Mouse (Mus musculus) heart, postnatal 10 days (tissue): ENCODE measurements at regions not wholly inside any gene's neighbourhood (a gene's known extent, or its start where the extent isn't known, plus 50 kb on each side); places are given as distances from the start of the nearest gene placed in this dataset.

Source experiments
- DNase-seq, 2 experiments: peaks; one replicate each; pipeline ENCODE4 v3.0.0; 2021
- intact Hi-C: fragments of 180-260 bp; cut with DNase I; formaldehyde crosslinking; loops from one replicate; pipeline ENCODE4 v1.15.1; 2025

GRCm38 (mm10) chr4:124015323-124015722 lies 97.5 kb upstream of the 4930535I16Rik start:
- intact Hi-C loops, result no loop called here
- DNase-seq, result no peak

GRCm38 (mm10) chr4:124012406-124012805 lies 94.6 kb upstream of the 4930535I16Rik start:
- intact Hi-C loops, result no loop called here

DNA sequence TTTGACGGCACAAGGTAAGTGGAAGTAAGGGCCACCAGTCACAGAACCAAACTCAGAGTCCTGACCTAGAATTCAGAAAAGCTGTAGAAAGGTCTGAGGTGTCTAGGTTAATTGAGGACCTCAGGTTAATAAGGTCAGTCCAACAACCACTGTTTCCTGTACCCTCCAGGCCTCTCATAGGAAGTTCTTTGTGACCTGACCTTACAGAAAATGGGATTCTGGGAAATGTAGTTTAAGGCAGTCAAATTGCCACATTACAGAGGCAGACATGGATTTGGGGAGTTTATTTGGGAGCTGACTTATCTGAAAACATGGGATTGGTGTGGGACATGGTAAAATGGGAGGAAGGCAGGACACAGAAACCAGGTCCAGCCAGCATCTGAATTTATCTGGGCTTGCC lies 90.9 kb upstream of the 4930535I16Rik start:
- no peak for DNase-seq
- intact Hi-C loops, result no loop called here

More at GRCm38 (mm10) chr4:124012406-124012805, 94.6 kb upstream of the 4930535I16Rik start:
- no peak for DNase-seq

DNA sequence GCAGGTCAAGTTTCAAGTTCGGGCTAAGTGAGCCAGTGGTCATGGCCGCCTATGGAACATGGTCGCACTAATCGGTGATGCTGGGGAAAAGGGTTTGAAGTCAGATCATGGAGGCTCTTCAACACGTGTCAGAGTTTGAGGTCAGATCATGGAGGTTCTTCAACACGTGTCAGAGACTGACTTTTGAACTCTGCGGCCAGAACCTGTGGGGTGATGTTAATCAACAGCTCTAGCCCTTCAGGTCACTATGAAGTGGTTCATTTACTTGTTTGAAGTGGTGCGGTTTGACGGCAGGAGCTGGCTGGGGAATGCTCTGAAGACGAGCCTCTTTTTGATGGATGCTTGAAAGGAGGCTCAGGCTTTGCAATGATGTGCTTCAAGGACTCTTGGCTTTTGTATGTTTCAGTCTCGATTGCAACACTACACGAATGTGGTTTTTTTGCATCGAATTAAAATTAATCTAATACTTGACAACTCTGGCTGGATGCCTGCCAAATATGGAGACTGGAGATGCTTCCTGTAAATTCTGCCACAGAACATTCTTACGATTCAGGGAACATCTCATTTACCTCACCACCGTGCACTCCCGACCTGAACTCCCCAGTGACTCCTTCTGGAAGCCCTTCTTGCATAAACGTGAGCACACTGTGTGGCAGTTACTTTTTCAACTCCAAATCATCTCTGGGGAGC lies 87.9 kb upstream of the 4930535I16Rik start:
- DNase-seq, result no peak
- intact Hi-C loops, result no loop called here

DNA sequence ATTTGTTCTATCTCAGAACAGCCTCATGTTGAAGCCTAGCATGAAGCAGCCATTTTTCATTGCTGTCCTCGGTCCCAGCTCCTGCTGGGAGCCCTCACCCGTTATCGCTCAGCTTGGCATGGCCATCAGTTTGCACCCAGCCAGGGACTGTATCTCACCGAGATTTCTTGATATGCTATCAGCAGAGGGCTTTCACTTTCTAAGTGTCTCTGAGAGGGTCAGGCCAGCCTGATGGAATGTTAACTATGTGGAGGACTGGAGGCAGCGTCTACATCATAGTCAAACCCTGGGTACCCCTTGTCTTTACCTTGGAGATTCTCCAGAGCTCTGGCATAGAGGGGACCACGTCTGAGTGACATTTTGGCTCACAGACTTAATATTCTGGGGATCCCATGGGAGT lies 84.9 kb upstream of the 4930535I16Rik start:
- no peak for DNase-seq
- intact Hi-C loops, result no loop called here

DNA sequence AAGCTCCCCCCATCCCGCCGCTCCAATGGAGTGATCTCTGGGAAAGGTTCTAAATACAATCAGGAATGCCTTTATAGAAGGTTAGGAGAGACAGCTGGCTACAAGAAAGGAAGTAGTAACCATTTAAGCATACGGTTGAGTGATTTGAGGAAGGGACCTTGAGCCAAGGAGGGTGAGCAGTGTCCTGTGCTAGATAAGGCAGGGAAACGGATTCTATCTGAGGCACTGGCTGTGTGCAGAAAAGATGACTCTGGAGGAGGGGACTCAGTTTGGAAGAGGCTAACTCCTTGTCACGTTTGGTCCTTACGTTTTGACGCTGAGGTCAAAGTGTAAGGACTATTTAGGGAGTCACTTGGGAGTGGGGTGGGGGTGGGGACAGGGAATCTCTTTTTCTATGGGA lies 84.3 kb upstream of the 4930535I16Rik start:
- intact Hi-C loops, result no loop called here
- DNase-seq, result no peak

DNA sequence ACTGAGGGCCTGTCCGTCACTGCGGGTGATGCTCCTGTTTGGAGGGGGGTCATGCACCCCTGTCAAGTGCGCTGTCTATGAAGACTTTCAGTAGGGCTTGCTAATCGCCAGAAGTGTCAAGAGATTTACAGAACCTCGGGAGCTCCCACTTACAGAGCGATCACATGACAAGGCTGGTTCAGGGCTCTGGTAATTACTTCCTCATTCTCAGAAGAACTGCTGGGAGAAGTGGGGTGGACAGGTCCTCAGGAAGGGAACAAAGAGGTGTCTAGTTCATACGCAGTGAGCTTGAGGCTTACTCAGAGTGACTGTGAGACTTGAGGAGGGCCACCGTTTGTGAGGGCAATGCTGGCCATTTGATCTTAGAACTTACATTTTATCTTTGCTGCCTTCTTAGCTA lies 78.0 kb upstream of the 4930535I16Rik start:
- intact Hi-C loops, result no loop called here
- DNase-seq, result no peak

DNA sequence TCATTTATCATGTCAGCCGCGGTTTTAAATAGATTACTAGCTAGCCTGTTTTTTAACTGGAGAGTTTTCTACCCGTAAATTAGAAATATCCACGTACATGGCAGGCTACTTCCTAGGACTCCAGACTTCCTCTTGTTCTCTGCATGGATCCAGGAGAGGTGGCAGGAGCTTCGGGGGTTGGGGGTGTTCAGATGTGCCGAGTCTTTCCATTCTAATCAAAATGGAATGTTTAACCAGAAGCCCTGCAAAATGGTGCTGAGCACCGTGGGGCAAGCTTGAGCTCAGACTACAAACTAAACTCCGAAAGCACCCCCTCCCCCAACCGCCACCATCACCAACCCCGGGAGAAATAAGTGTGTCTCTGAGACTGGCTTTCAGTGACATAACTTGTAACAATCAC lies 73.4 kb upstream of the 4930535I16Rik start:
- intact Hi-C loops, result no loop called here
- DNase-seq, result no peak

GRCm38 (mm10) chr4:123990293-123991185 lies 72.7 kb upstream of the 4930535I16Rik start:
- no peak for DNase-seq
- intact Hi-C loops, result no loop called here
